Mouse (Mus musculus): ENCODE measurements at regions not wholly inside any gene's neighbourhood (a gene's known extent, or its start where the extent isn't known, plus 50 kb on each side); places are given as distances from the start of the nearest gene placed in this dataset.

GRCm38 (mm10) chr11:24422066-24422775 is 344.4 kb downstream of the Bcl11a start:
- peaks cover 5% of the 10 kb centered on the region; the same call in 1 of the 2 replicates for H3K9me3 ChIP-seq
- no peak overlapping the region for H3K27ac ChIP-seq (replicated peaks)
- no peak for DNase-seq (ENCODE audit: low spot score)
- WGBS: 91% methylated on average over 10 of the region's 10 CpGs
- H3K27me3 ChIP-seq (replicated peaks; ENCODE audit: low read depth, poor library complexity, severe bottlenecking): no peaks in the 10 kb centered on the region
- H3K4me3 ChIP-seq: no peak overlapping the region
- no peaks in the 10 kb centered on the region for H3K36me3 ChIP-seq (replicated peaks)
- peaks cover 2% of the 10 kb centered on the region; the same call in 1 of the 2 replicates for H3K4me1 ChIP-seq

GRCm38 (mm10) chr11:24423278-24423677 is 345.4 kb downstream of the Bcl11a start:
- Histone ChIP-seq H3K27me3 (replicated peaks; ENCODE audit: low read depth, poor library complexity, severe bottlenecking) (no peaks in the 10 kb centered on the region), H3K9me3 (no peaks in the 10 kb centered on the region), H3K36me3 (replicated peaks) (no peaks in the 10 kb centered on the region), H3K4me1 (peaks cover 11% of the 10 kb centered on the region), H3K4me3 (no peak overlapping the region), H3K27ac (replicated peaks) (no peak overlapping the region)
- WGBS: 90% methylated on average over 6 of the region's 6 CpGs
- no peak for DNase-seq (ENCODE audit: low spot score)

GRCm38 (mm10) chr11:24426995-24427883 is 349.4 kb downstream of the Bcl11a start:
- H3K27ac ChIP-seq (replicated peaks): no peak overlapping the region
- H3K9me3 ChIP-seq: no peaks in the 10 kb centered on the region
- no peaks in the 10 kb centered on the region for H3K36me3 ChIP-seq (replicated peaks)
- peaks cover 8% of the 10 kb centered on the region for H3K4me1 ChIP-seq
- WGBS: 26% methylated on average over 5 of the region's 5 CpGs
- no peak overlapping the region for H3K4me3 ChIP-seq
- no peaks in the 10 kb centered on the region for H3K27me3 ChIP-seq (replicated peaks; ENCODE audit: low read depth, poor library complexity, severe bottlenecking)
- DNase-seq (ENCODE audit: low spot score): peak; percentile 26

- Histone ChIP-seq H3K4me1 (peaks cover 3% of the 10 kb centered on the region; the same call in 1 of the 2 replicates), H3K4me3 (no peak overlapping the region), H3K9me3 (no peaks in the 10 kb centered on the region), H3K27ac (replicated peaks) (no peak overlapping the region), H3K27me3 (replicated peaks; ENCODE audit: low read depth, poor library complexity, severe bottlenecking) (no peaks in the 10 kb centered on the region), H3K36me3 (replicated peaks) (no peaks in the 10 kb centered on the region)
- 94% methylated on average over 1 of the region's 1 CpGs for WGBS
- no peak for DNase-seq (ENCODE audit: low spot score)
These were observed 370.8 kb downstream of the Bcl11a start for GRCm38 (mm10) chr11:24448608-24449007.

- no peaks in the 10 kb centered on the region for H3K27me3 ChIP-seq (replicated peaks; ENCODE audit: low read depth, poor library complexity, severe bottlenecking)
- no peak overlapping the region for H3K27ac ChIP-seq (replicated peaks)
- WGBS: 47% methylated on average over 7 of the region's 7 CpGs
- H3K36me3 ChIP-seq (replicated peaks): no peaks in the 10 kb centered on the region
- peaks cover 3% of the 10 kb centered on the region; the same call in 1 of the 2 replicates for H3K4me1 ChIP-seq
- no peaks in the 10 kb centered on the region for H3K9me3 ChIP-seq
- no peak for DNase-seq (ENCODE audit: low spot score)
- H3K4me3 ChIP-seq: no peak overlapping the region
These were observed 374.4 kb downstream of the Bcl11a start for GRCm38 (mm10) chr11:24452267-24452666.

GRCm38 (mm10) chr11:24464642-24465041 is 386.8 kb downstream of the Bcl11a start:
- H3K9me3 ChIP-seq: no peaks in the 10 kb centered on the region
- 79% methylated on average over 4 of the region's 4 CpGs for WGBS

GRCm38 (mm10) chr11:24467458-24467857 is 389.6 kb downstream of the Bcl11a start:
- H3K4me3 ChIP-seq: no peak overlapping the region
- H3K27me3 ChIP-seq (replicated peaks; ENCODE audit: low read depth, poor library complexity, severe bottlenecking): no peaks in the 10 kb centered on the region
- no peak for DNase-seq (ENCODE audit: low spot score)
- H3K36me3 ChIP-seq (replicated peaks): no peaks in the 10 kb centered on the region
- peaks cover 3% of the 10 kb centered on the region; the same call in 1 of the 2 replicates for H3K4me1 ChIP-seq
- WGBS: 91% methylated on average over 8 of the region's 8 CpGs
- H3K27ac ChIP-seq (replicated peaks): no peak overlapping the region
- no peaks in the 10 kb centered on the region for H3K9me3 ChIP-seq

More at GRCm38 (mm10) chr11:24464642-24465041, 386.8 kb downstream of the Bcl11a start:
- no peak overlapping the region for H3K4me3 ChIP-seq
- H3K27me3 ChIP-seq (replicated peaks; ENCODE audit: low read depth, poor library complexity, severe bottlenecking): no peaks in the 10 kb centered on the region
- no peak for DNase-seq (ENCODE audit: low spot score)
- no peak overlapping the region for H3K27ac ChIP-seq (replicated peaks)
- H3K36me3 ChIP-seq (replicated peaks): no peaks in the 10 kb centered on the region
- H3K4me1 ChIP-seq: no peaks in the 10 kb centered on the region

GRCm38 (mm10) chr11:24470469-24470868 is 392.6 kb downstream of the Bcl11a start:
- peaks cover 3% of the 10 kb centered on the region; the same call in 1 of the 2 replicates for H3K4me1 ChIP-seq
- no peaks in the 10 kb centered on the region for H3K36me3 ChIP-seq (replicated peaks)
- H3K9me3 ChIP-seq: no peaks in the 10 kb centered on the region
- H3K27me3 ChIP-seq (replicated peaks; ENCODE audit: low read depth, poor library complexity, severe bottlenecking): no peaks in the 10 kb centered on the region
- H3K27ac ChIP-seq (replicated peaks): no peak overlapping the region
- no peak overlapping the region for H3K4me3 ChIP-seq
- DNase-seq (ENCODE audit: low spot score): no peak

GRCm38 (mm10) chr11:24472617-24473367 is 394.9 kb downstream of the Bcl11a start:
- no peak for DNase-seq (ENCODE audit: low spot score)
- Histone ChIP-seq H3K27me3 (replicated peaks; ENCODE audit: low read depth, poor library complexity, severe bottlenecking) (no peaks in the 10 kb centered on the region), H3K27ac (replicated peaks) (no peak overlapping the region), H3K9me3 (no peaks in the 10 kb centered on the region), H3K4me1 (peaks cover 6% of the 10 kb centered on the region; the same call in 1 of the 2 replicates), H3K4me3 (no peak overlapping the region), H3K36me3 (replicated peaks) (no peaks in the 10 kb centered on the region)
- 77% methylated on average over 8 of the region's 8 CpGs for WGBS

- Histone ChIP-seq H3K9me3 (no peaks in the 10 kb centered on the region), H3K27ac (replicated peaks) (no peak overlapping the region), H3K27me3 (replicated peaks; ENCODE audit: low read depth, poor library complexity, severe bottlenecking) (no peaks in the 10 kb centered on the region), H3K36me3 (replicated peaks) (no peaks in the 10 kb centered on the region), H3K4me1 (peaks cover 6% of the 10 kb centered on the region; the same call in 1 of the 2 replicates), H3K4me3 (no peak overlapping the region)
- WGBS: 63% methylated on average over 7 of the region's 7 CpGs
- no peak for DNase-seq (ENCODE audit: low spot score)
These were observed 395.6 kb downstream of the Bcl11a start for GRCm38 (mm10) chr11:24473368-24474010.

GRCm38 (mm10) chr11:24502722-24503424 is 425.0 kb downstream of the Bcl11a start:
- H3K36me3 ChIP-seq (replicated peaks): no peaks in the 10 kb centered on the region
- H3K9me3 ChIP-seq: no peaks in the 10 kb centered on the region
- 52% methylated on average over 11 of the region's 11 CpGs for WGBS
- H3K27ac ChIP-seq (replicated peaks): no peak overlapping the region
- peaks cover 9% of the 10 kb centered on the region; the same call in 1 of the 2 replicates for H3K4me1 ChIP-seq
- H3K4me3 ChIP-seq: no peak overlapping the region
- DNase-seq (ENCODE audit: low spot score): no peak
- no peaks in the 10 kb centered on the region for H3K27me3 ChIP-seq (replicated peaks; ENCODE audit: low read depth, poor library complexity, severe bottlenecking)

Measured in embryonic facial prominence, embryonic 10.5 days (tissue).